Mouse (Mus musculus) midbrain, postnatal 0 days (tissue): ENCODE measurements around the gene Pet100. TPM values are rescaled to one million over a fixed set of nuclear protein-coding genes. Genes with fewer than 3 reads are reported as not detected.
A peak's percentile ranks its signal among the peaks of the same experiment; 100 is the strongest.

ENCODE experiments used
- ATAC-seq: fragments of 200-750 bp; cut with Nextera tagmentation; 2 replicates; pipeline ENCODE4 v1.8.0; 2017; ENCODE audit warnings: moderate number of reproducible peaks, mild to moderate bottlenecking, moderate TSS enrichment, moderate library complexity; ENCODE audit not compliant: low FRiP score
- DNase-seq: peaks from one replicate; pipeline ENCODE4 v3.0.0-alpha.2; 2015; ENCODE audit warnings: low spot score
- H3K27ac ChIP-seq: fragments of 300-500 bp; sonication (generic); 2 replicates; pipeline ENCODE4 v1.5.1; 2014; ENCODE audit warnings: low read depth, mild to moderate bottlenecking, low read length, mixed read lengths
- H3K27me3 ChIP-seq: fragments of 300-500 bp; sonication (generic); 2 replicates; pipeline ENCODE4 v1.6.1; 2014; ENCODE audit warnings: low read length, control low read depth, mixed read lengths; ENCODE audit not compliant: insufficient read depth
- H3K36me3 ChIP-seq: fragments of 300-500 bp; sonication (generic); 2 replicates; pipeline ENCODE4 v1.6.1; 2014; ENCODE audit warnings: low read length, control low read depth, mixed read lengths; ENCODE audit not compliant: insufficient read depth
- H3K4me1 ChIP-seq: fragments of 300-500 bp; sonication (generic); 2 replicates; pipeline ENCODE4 v1.6.1; 2014; ENCODE audit warnings: mild to moderate bottlenecking, control low read depth, antibody characterized with exemption, low read length, mixed read lengths; ENCODE audit not compliant: insufficient read depth
- H3K4me2 ChIP-seq: fragments of 300-500 bp; sonication (generic); 2 replicates; pipeline ENCODE4 v1.6.1; 2014; ENCODE audit warnings: low read depth, mild to moderate bottlenecking, low read length, mixed read lengths; ENCODE audit not compliant: poor library complexity, severe bottlenecking
- H3K4me3 ChIP-seq: fragments of 300-500 bp; sonication (generic); 2 replicates; pipeline ENCODE4 v1.5.1; 2014; ENCODE audit warnings: low read depth, mild to moderate bottlenecking, low read length, moderate library complexity
- H3K9ac ChIP-seq: fragments of 300-500 bp; sonication (generic); replicated peaks from 2 replicates; pipeline ENCODE4 v1.6.1; 2014; ENCODE audit warnings: mild to moderate bottlenecking, low read length, moderate library complexity, mixed read lengths; ENCODE audit not compliant: poor library complexity, severe bottlenecking
- H3K9me3 ChIP-seq: fragments of 300-500 bp; sonication (generic); 2 replicates; pipeline ENCODE4 v1.6.1; 2016; ENCODE audit warnings: low read length, control low read depth
- CTCF ChIP-seq: IDR thresholded peaks from 2 replicates; pipeline ENCODE4 v1.5.1; 2016; ENCODE audit warnings: antibody characterized with exemption, mild to moderate bottlenecking
- WGBS: fragments of 180-500 bp; shearing (Covaris S2); extraction: QIAGEN DNeasy Blood & Tissue Kit; methylation state at CpG from one replicate; pipeline ENCODE4 v1.1.7; 2014; 5-methylcytosine and 5-hydroxymethylcytosine counted together
- polyA plus RNA-seq: library from polyadenylated mRNA; unstranded; fragments of >200 nt; fragmentation: Nextera tagmentation; extraction: Ambion mirVana; gene quantifications from 2 replicates; pipeline ENCODE4 v1.2.1, GENCODE M21; 2015
- total RNA-seq: library from RNA; depleted of rRNA; stranded (reverse); fragments of >200 nt; gene quantifications from 2 replicates; pipeline ENCODE4 v1.2.3, GENCODE M21; 2014

Pet100 gene
- total and polyA plus RNA-seq, 2 experiments from 2014 or later: 7.7 to 70.9 TPM

DNA sequence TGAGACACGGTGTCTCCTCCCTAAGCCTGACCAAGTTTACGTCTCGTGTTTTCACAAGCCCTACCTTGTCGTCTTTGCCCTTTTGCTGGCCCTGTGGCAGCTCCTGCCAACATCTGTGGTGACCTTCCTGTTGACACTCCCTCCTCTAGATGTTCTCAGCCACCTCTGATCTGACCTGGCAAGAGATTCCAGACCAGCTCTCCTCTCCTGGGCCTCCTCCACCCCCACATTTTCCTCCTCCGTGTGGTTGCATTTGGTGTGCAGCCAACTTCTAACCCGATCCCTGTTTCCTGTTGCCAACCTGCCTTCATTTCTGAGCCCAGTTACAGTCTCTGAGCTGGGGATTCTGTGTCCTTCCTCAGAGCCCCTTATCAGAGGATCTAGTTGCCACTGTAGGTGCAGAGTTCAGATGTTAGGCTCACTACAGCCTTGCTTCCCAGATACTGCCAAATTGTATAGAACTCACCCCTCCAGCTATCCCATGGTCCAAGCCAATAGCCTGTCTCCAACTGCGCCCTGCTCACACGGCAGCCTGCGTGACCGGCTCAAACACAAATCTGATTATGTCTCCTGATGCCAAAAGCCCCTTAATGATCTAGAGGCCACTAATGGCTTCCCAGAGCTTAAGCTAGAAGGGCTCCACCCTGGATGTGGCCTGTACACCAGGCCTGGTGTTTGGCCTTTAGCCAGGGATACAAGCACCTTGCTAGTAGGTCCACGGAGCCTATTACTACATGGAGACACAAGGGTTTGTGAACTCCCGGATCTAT is 12.1 kb upstream of the Pet100 start:
- no peak overlapping the region for H3K4me2 ChIP-seq
- peaks cover 89% of the 10 kb centered on the region for H3K36me3 ChIP-seq
- no peaks in the 10 kb centered on the region for H3K9me3 ChIP-seq
- WGBS: 88% methylated on average over 12 of the region's 12 CpGs
- no peak for TF ChIP-seq CTCF
- no peak overlapping the region for H3K9ac ChIP-seq
- DNase-seq (no peak), ATAC-seq (no peak)
- H3K4me1 ChIP-seq: no peaks in the 10 kb centered on the region
- H3K27me3 ChIP-seq: no peaks in the 10 kb centered on the region
- no peak overlapping the region for H3K4me3 ChIP-seq
- H3K27ac ChIP-seq: no peak overlapping the region

DNA sequence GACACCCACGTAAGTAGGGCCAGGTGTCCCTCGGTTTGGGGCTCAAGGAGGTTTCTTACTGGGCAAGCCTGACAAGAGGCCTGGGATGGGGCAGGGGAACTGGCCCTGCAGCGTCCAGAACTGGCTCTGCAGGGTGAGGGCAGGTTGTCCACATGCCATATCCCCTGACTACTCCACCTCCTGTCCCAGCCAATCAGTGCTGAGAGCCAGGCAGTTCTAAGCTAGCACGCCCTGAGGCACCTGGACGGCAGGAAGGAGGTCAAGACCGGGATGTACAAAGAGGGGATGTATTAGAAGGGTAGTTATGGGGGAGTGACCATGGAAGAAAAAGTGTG is 11.6 kb upstream of the Pet100 start:
- Histone ChIP-seq H3K9me3 (no peaks in the 10 kb centered on the region), H3K9ac (no peak overlapping the region), H3K4me2 (no peak overlapping the region), H3K27ac (no peak overlapping the region), H3K36me3 (peaks cover 89% of the 10 kb centered on the region), H3K4me3 (no peak overlapping the region), H3K4me1 (no peaks in the 10 kb centered on the region), H3K27me3 (no peaks in the 10 kb centered on the region)
- TF ChIP-seq CTCF: no peak
- WGBS: 82% methylated on average over 6 of the region's 6 CpGs
- DNase-seq: no peak
- no peak for ATAC-seq

DNA sequence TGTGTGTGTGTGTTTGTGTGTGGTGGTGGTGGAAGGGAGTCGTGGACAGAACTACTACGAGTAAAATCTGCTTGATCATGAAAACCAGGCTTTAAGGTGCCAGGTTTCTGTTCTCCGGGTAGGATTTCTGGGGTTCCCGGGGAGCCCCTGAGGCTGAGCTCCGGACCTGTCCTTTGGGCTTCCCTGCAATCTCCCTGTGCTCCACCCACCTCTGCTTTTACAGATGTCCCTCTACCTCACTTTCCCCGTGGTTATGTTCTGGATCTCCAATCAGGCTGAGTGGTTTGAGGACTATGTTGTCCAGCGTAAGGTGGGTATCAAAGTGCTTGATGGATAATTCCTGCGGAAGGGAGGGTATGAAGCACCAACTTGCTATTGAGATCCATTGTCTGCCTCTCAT is 771 bp downstream of the Pet100 start:
- H3K27ac ChIP-seq: no peak overlapping the region
- H3K9ac ChIP-seq: peak overlapping the region; percentile 51
- TF ChIP-seq CTCF: no peak
- no peak for ATAC-seq
- no peak for DNase-seq
- no peaks in the 10 kb centered on the region for H3K27me3 ChIP-seq
- peak overlapping the region; percentile 87 for H3K4me3 ChIP-seq
- peaks cover 5% of the 10 kb centered on the region; the same call in 1 of the 2 replicates for H3K36me3 ChIP-seq
- WGBS: 73% methylated on average over 8 of the region's 8 CpGs
- H3K4me2 ChIP-seq: peak overlapping the region; percentile 59
- peaks cover 6% of the 10 kb centered on the region; the same call in 1 of the 2 replicates for H3K4me1 ChIP-seq
- no peaks in the 10 kb centered on the region for H3K9me3 ChIP-seq

- Histone ChIP-seq H3K27ac (no peak within 1 kb of the TSS), H3K9me3 (no peaks in the 10 kb centered on the region), H3K4me2 (no peak within 1 kb of the TSS), H3K9ac (no peak within 1 kb of the TSS), H3K4me3 (no peak within 1 kb of the TSS), H3K27me3 (peaks cover 9% of the 10 kb centered on the region; the same call in 1 of the 2 replicates), H3K4me1 (0 out of 2 replicates have a peak, but pooled peaks cover 3% of the 10 kb centered on the region), H3K36me3 (no peaks in the 10 kb centered on the region)
- DNase-seq: no peak
- no peak for ATAC-seq
- 63% methylated on average over 1 of the region's 1 CpGs for WGBS
- no peak for TF ChIP-seq CTCF
Measured at GRCm38 (mm10) chr8:3625445-3625844, 4.1 kb downstream of the Pet100 start, which contains the start of gene Pcp2. Gene Pcp2 (minus strand): TSS chr8:3625545.

- H3K9me3 ChIP-seq: no peaks in the 10 kb centered on the region
- H3K4me3 ChIP-seq: no peak overlapping the region
- H3K4me2 ChIP-seq: no peak overlapping the region
- TF ChIP-seq CTCF: no peak
- WGBS: 66% methylated on average over 5 of the region's 5 CpGs
- H3K27me3 ChIP-seq: peaks cover 9% of the 10 kb centered on the region; the same call in 1 of the 2 replicates
- H3K9ac ChIP-seq: no peak overlapping the region
- ATAC-seq (no peak), DNase-seq (no peak)
- no peaks in the 10 kb centered on the region for H3K36me3 ChIP-seq
- H3K4me1 ChIP-seq: peaks cover 7% of the 10 kb centered on the region; the same call in 1 of the 2 replicates
- no peak overlapping the region for H3K27ac ChIP-seq
Measured at GRCm38 (mm10) chr8:3626971-3627370, 5.6 kb downstream of the Pet100 start.

DNA sequence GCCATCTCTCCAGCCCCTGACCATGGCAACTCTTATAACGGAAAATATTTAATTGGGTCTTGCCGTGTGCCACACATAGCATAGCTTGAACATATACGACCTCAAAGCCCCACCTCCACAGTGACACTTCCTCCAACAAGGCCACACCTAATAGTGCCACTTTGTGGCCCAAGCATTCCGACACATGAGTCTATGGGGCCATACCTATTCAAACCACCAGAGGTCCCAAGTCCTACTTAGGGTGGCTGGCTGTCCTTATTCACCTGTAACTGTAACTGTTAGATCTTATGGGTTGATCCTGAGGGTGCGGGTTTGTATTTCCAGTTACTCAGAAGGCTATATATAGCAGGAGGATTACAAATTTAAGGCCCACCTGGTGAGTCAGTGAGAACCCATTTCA is 6.7 kb downstream of the Pet100 start:
- peaks cover 9% of the 10 kb centered on the region; the same call in 1 of the 2 replicates for H3K27me3 ChIP-seq
- WGBS: 29% methylated on average over 5 of the region's 5 CpGs
- H3K9me3 ChIP-seq: no peaks in the 10 kb centered on the region
- peak; percentile 50 for DNase-seq
- H3K4me1 ChIP-seq: peaks cover 4% of the 10 kb centered on the region; the same call in 1 of the 2 replicates
- no peak overlapping the region for H3K9ac ChIP-seq
- no peak overlapping the region for H3K4me2 ChIP-seq
- ATAC-seq: 0 out of 2 replicates have a peak, but pooled peaks have one; percentile 36
- TF ChIP-seq CTCF: peak; percentile 72
- no peak overlapping the region for H3K4me3 ChIP-seq
- H3K27ac ChIP-seq: no peak overlapping the region
- no peaks in the 10 kb centered on the region for H3K36me3 ChIP-seq
